Mouse (Mus musculus): ENCODE measurements around the gene Samd4.

GRCm38 (mm10) chr14:47077576-47077970, 194.9 kb downstream of the Samd4 start:
- TF ChIP-seq CTCF (IDR thresholded peaks at IDR 0.05; ENCODE audit: low read depth): no peak
- TF ChIP-seq EP300 (IDR thresholded peaks at IDR 0.05; ENCODE audit: low read depth): no peak
